ENCODE assay signal across 11 mouse cellular contexts in the genomic region with DNA sequence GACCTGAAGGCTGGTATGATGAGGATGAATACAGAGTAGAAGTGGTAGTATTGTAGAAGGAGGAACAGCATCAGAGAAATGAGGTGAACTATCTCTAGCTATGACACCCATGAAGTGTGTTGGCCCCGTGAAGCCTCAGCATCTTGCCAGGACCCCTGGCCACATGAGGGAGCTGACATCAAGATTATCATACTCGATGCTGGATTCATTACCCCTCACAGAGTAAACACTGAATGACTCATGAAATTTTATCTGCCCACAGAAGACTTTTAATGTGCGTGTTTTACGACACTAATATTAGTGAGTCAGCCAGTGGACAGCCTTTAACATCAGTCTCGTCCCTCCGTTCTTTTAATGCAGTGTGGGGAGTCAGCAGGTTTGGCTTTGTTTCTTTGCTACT.
DNase-seq lines count a peak whose midpoint lies in the region; TF ChIP-seq lines count a peak whose summit lies in the region.
"Had no signal": no experiment of that assay in that cellular context is flagged by ENCODE, and none has a peak within 500 bp of the region (broad histone marks: within the 10 kb centered on the region; RNA-seq: fewer than 3 reads in every experiment).

No protein-coding gene starts in this region.

- TF ChIP-seq CTCF in kidney, adult 2 months (conservative IDR thresholded peaks at IDR 0.05; ENCODE audit: insufficient read depth, insufficient read length, low read depth, low read length): no peak; the same call in 1 of the 2 replicates

- H3K4me1 ChIP-seq in kidney, adult 2 months (ENCODE audit: control insufficient read depth, insufficient read depth, low read length): no peaks in the 10 kb centered on the region
- H3K4me1 ChIP-seq: heart, embryonic 12.5 days; liver, embryonic 15.5 days had no signal

- H3K27me3 ChIP-seq in kidney, adult 2 months (replicated peaks; ENCODE audit: control insufficient read depth, insufficient read depth, low read length): no peaks in the 10 kb centered on the region
- H3K27me3 ChIP-seq: heart, embryonic 12.5 days; liver, embryonic 15.5 days had no signal

- WGBS in kidney, adult 2 months: 18% methylated on average over 6 of the region's 6 CpGs

- DNase-seq in kidney, postnatal 10 days: peak; percentile 25
- DNase-seq in kidney, adult 2 months: no peak
- peak; percentile 5 for DNase-seq in lung, postnatal 36 days
- DNase-seq in lung, postnatal 4 days: no peak
- peak; percentile 44 for DNase-seq in adrenal gland, postnatal 10 days
- no peak for DNase-seq in neural tube, embryonic 10.5 days (ENCODE audit: extremely low spot score, low spot score)
- no peak for DNase-seq in ovary, postnatal 36 days (ENCODE audit: low spot score)
- DNase-seq: heart, postnatal 4 days; layer of hippocampus, postnatal 36 days had no signal

- no peaks in the 10 kb centered on the region for H3K36me3 ChIP-seq in kidney, adult 2 months (ENCODE audit: control insufficient read depth, insufficient read depth, low read length)
- H3K36me3 ChIP-seq: heart, embryonic 12.5 days; liver, embryonic 15.5 days had no signal

- H3K4me3 ChIP-seq in kidney, adult 2 months (ENCODE audit: insufficient read depth, low read depth, low read length): no peak overlapping the region
- H3K4me3 ChIP-seq: heart, embryonic 12.5 days; liver, embryonic 15.5 days had no signal

- H3K27ac ChIP-seq in kidney, adult 2 months (ENCODE audit: insufficient read depth, low read depth, low read length): no peak overlapping the region
- H3K27ac ChIP-seq: liver, embryonic 15.5 days had no signal

- TF ChIP-seq POLR2A in kidney, adult 2 months (IDR thresholded peaks at IDR 0.05; ENCODE audit: low read depth, low read length): no peak

Comparison
In these comparisons a context has a peak if more than half of its experiments do, and no peak if none do; other contexts are left out.
1. DNase-seq: peak in kidney, postnatal 10 days (single experiment), lung, postnatal 36 days (single experiment) and adrenal gland, postnatal 10 days (single experiment); none in kidney, adult 2 months (single experiment), lung, postnatal 4 days (0 of 2), neural tube, embryonic 10.5 days (single experiment) and ovary, postnatal 36 days (single experiment).